Mouse (Mus musculus): ENCODE measurements around the gene Spata3.

Spata3 gene

DNA sequence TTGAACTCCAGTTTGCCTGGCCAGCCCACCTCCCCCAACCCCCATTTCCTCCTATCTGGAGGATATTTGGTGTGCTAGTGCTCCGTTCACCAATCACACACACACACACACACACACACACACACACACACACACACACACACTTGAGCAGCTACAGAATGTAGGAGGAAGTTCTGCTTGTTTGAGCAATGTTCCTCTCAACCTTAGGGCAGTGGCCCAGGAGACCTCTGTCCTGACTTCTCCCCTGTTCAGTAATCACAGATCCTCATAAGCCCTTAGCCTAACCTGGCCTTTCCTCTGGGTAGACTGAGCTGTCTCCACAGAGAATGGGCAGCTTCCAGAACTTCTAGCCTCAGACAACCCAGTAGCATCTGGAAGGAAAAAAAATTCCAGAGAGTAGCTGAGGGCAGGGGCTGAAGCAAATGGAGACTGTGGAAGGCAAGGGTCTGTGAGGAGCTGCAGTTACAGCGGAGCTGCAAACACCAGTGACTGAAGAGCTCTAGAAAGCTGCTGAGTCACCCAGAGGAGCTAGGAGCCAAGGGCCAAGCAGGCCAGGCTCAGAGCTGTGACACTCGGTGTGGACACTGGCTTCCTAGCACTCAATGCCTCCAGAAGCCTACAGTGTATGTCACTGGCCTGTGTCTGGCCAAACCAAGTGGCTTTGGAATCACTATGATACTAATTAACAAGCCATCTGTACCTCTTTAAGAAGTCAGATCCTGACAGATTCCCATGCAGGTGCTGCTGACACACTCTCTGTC lies 21.8 kb downstream of the Spata3 start:
- DNase-seq: no peak

DNA sequence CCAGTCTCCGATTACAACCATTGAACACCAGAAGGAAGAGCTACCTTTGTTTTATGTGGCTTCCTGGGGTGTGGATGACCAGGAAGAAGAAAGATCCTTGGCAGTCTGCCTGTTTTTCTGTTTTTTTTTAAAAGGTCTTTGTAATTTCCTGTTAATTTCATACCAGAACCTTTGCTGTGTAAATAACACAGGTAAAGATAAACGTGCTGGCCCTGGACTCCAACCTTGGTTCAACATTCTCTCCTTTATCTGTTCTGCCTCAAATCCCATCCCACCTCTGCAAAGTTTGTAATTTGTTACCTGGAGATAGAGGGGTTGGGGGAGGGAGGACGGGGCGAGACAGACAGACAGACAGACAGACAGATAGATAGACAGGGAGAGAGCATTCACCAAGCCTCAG lies 23.5 kb downstream of the Spata3 start:
- no peak for DNase-seq

DNA sequence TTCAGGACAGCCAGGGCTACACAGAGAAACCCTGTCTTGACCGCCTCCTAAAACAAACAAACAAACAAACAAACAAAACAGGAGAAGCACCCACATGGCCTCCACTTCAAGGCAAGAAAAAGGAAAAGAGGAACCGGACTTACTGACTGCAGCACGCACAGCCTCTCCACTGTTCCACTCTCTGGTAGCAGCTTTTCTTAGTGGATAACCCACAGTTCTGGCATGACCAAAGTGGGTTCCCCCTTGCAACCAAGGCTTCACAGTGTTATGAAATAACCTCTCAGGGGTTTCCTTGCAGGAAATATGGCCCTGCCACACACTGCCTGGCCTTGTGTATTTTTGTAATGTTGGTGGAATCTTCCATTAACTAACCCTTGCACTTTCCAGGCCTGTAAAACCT lies 24.2 kb downstream of the Spata3 start:
- DNase-seq: no peak

- no peak for DNase-seq
Observed at GRCm38 (mm10) chr1:86045056-86045455, 28.4 kb downstream of the Spata3 start.

DNA sequence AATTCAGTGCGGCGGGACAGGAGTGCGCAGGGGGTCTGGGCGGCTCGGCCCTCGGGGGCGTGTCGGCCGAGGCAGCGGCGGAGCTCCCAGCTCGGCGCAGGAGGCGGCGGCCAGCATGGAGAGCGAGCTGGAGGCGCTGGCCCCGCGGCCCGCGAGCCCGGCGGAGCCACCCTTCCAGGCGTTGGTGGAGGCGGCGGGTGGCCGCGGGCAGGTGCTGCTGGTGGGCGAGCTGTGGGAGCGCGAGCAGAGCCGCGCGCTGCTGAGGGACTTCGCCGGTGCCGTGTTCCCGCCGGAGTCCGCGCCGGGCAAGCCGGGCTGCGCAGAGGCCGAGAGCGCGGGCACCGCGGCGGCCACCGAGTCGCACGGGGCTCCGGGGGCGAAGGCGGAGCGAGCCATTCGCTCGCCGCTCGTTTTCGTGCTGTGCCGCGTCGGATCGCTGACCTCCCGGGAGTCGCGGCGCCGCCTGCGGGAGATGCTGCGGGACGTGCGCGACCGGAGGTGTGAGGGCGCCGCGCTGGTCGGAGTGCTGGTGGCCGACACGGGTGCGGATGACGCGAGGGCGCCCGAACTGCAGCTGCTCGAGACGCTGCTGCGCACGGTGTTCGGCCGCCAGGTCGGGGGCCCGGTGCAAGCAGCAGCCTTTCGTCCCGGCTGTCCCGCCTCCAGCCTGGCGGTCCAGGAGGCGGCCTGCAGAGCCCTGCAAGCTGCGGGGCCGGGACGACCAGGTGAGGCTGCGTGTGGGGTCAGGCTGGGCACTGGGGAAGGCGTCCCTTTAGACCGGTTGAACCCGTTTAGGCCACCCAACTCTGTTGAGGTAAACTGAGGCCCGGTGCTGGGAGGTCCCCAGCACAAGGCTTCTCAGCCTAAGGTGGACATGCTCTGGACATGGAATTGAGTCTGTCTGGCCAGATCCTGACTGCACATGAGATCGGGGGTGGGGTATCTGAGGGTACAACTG lies 29.5 kb downstream of the Spata3 start, which contains the start of gene 2810459M11Rik:
Gene 2810459M11Rik (plus strand): TSS at position 16 of the 958 bp plus-strand sequence.
- DNase-seq: peak; percentile 12 to 31

- no peak for DNase-seq
Observed at GRCm38 (mm10) chr1:86046833-86047563, 30.4 kb downstream of the Spata3 start.

DNA sequence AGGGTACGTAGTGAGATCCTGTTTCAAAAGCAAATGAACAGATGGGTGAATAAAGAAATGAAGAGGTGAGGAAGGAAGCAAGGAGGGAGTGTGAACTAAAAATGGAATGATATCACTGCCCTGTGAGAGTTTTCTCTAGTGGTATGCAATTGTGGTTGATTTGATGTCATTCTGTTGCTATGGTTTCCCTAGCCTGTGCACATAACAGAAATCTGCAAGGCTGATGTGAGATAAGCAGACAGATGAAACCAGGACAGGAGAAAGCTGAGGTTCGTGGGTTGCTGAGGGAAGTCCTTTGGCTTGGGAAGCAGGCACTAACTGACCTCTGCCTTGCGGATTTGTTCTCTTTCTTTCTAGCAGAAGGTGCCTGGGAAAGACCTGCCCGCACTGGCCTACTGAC lies 31.6 kb downstream of the Spata3 start:
- DNase-seq: no peak

GRCm38 (mm10) chr1:86048744-86049143 lies 32.1 kb downstream of the Spata3 start:
- no peak for DNase-seq

GRCm38 (mm10) chr1:86053198-86053921 lies 36.7 kb downstream of the Spata3 start:
- no peak for DNase-seq

GRCm38 (mm10) chr1:86054943-86055342 lies 38.3 kb downstream of the Spata3 start:
- DNase-seq: no peak

DNA sequence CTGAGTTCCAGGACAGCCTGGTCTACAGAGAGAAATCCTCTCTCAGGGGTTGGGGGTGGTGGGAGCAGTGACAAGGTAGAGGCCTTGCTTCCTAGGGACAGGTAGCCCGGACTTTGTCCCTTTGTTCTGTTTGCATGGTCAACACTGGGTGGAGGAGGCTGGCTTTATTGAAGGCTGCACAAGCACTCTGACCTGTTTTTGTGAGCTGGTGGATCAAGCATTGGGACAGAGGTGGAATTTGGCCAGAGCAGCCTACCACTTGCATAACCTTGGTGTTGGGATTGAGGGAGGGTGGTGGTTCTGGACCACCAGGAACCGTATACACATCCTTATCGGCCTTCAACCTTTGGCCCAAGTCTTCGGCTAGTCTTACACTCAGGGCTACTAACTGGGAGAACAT lies 39.7 kb downstream of the Spata3 start:
- DNase-seq: no peak

- DNase-seq: peak; percentile 93 to 95
Observed at GRCm38 (mm10) chr1:86058856-86059769, 42.5 kb downstream of the Spata3 start.

DNA sequence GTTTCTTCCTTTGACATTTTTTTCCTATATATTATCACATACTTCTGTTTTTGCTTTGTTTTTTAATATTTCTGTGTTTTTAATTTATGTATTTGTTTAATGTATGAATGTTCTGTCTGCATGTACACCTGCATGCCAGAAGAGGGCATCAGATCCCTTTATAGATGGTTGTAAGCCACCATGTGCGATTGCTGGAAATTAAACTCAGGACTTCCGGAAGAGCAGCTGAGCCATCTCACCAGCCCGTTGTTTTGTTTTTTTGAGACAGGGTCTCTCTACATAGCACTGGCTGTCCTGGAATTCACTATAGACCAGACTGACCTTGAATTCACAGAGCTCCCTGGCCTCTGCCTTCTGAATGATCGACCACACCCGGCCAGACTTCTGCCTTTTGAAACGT lies 45.9 kb downstream of the Spata3 start:
- peak in 1 of 2 experiments; percentile 14 for DNase-seq

DNA sequence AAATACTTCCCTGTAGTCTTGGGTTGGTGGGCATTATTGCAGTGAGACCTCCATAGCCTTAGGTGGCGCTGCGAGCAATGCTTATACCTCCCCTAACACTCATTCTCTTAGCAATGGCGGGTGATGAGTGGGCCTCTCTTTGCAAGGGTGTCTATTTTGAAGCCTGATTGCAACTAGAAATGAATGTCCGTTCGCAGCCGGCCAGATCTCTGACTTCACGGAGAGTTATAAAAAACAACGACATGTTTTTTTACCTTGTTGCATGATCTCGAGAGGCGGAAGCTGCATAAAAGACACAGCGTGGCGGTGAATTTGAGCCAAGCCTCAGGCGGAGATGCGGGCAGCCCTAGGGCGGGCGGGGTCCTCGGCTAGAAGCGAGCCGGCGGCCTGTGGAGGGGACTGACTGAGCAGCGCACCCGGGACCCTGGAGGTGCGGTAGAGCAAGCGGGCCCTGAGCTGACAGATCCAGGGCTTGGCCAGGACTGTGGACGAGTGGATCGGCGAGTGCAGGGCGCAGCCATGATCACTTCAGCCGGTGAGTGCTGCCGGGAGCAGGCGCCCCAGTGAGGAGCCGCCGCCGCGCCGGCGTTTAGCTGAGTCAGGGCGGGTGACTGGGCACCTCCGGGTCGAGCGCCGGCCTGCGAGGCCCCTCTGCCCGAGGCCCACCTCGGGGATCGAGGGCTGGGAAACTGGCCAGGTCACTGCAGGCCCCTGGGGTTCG lies 47.8 kb downstream of the Spata3 start, which contains the start of gene Psmd1:
Gene Psmd1 (plus strand): TSS at position 117 of the 721 bp plus-strand sequence.
- peak; percentile 95 for DNase-seq

DNA sequence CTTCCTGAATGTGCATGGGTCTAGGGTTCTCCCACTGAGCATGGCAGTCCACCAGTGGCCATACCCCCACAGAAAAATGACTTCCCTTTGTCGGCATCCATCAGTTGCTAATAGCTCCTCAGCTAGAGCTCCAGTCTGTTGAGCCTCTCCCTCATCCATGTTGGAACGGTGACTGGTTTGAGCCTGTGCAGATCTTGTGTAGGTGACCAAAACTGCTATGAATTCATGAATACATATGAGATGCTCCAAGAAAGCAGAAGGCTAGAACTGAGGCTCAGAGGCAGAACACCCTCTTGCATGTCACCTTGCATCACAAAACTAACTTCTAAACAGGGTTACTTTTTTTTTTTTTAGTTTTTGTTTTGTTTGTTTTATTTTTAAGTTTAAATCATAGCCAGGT lies 59.9 kb downstream of the Spata3 start:
- no peak for DNase-seq

Measured in B cell, adult 2 months (primary cell).